Mouse (Mus musculus) MN1 (cell line): ENCODE measurements around the gene Col27a1.

Experiments used
- DNase-seq: peaks from one replicate; pipeline ENCODE4 v3.0.0-alpha.2; 2016; ENCODE audit warnings: low spot score

The Col27a1 gene

DNA sequence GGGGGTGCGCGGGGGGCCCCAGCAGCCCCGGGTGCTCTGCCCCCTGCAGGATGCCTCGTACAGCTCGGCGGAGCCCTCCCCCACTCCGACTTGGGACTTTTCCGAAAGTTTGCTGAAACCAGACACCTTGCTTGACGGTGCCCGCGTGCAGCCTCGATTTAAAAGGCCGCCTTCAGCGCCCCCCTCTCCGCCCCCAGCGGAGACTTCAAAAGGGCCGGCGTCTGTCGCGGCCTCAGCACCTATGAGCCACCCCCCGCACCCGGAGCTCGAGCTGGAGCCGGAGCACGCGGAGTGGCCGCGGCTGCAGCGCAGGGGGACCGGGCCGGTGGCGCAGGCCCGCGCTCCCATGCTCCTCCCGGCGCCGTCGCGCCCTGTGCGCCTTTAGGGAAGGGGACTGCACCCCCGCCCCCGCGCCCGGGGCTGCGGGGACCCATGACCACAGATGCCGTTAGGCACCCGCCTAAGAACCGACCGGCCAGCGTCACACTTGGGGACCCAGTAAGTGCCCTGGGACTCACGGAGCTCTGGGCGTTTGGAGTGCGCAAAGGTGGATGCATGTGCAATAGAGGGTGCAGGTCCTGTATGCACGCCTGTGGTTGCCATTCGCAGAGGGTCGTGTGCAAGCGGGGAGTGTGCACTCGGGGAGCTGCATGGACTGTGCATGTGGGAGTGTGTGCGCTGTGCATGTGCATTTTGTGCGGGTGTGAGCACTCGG lies at the start of gene Col27a1:
Col27a1 (plus strand) TSS at position 98 of the 715 bp plus-strand sequence.
- no peak for DNase-seq

DNA sequence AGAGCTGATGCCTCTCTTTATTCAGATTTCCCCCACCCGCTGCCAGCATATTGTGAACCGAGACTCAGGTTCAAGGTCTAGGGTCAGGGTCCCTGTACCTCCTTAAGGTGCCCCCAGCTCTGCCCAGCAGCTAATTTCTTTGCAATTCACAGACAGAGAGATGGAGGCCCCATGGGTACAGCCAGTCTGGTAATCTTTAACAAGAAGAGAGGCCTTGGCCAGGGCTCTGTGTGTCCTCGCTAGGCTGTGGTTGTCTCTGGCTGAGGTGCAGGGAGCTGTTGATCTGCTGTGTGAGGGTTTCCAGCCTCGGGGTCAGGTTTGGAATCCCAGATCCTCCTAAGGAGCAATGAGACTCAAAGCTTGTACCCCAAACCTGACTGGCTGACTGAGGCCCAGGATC lies 48.2 kb upstream of the Col27a1 start:
- no peak for DNase-seq

DNA sequence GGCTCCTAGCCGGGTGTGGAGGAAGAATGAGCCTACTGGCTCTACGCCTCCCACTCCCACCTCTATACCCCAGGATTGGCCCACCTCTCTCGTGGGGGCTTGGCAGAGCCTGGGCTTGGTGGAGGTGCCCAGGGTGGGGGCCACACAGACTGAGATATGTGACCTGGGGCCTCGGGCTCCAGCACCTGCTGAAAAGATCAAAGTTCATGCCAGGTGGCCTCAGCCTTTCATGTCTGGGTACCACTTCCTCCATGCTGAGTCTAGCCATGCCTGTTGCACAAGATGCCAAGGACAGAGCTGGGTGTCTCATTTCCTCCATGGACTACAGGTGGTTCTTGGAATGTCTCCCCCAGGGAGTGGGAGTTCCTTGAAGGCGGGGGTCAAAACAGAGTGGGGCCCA lies 47.5 kb upstream of the Col27a1 start:
- DNase-seq = no peak

- DNase-seq = no peak
These were observed 43.7 kb upstream of the Col27a1 start for GRCm38 (mm10) chr4:63170061-63170460.

DNA sequence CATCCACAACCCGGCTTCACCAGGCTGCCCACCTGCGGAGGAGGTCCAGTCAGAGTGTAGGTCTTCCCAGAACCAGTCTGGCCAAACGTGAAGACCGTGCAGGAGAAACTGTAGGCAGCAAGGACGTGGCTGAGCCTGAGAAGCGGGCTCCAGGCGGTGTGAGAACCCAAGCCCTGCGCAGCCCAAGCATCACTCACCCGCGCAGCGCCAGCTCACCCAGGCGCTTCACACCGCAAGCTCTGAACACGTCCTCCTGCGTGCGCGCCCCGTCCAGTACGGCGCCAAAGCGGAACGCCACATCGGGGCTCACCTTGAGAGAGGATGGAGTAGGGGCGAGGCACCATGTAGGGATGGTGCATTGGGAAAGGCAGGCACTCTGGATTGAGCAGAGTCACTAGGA lies 42.7 kb upstream of the Col27a1 start:
- DNase-seq = no peak

DNA sequence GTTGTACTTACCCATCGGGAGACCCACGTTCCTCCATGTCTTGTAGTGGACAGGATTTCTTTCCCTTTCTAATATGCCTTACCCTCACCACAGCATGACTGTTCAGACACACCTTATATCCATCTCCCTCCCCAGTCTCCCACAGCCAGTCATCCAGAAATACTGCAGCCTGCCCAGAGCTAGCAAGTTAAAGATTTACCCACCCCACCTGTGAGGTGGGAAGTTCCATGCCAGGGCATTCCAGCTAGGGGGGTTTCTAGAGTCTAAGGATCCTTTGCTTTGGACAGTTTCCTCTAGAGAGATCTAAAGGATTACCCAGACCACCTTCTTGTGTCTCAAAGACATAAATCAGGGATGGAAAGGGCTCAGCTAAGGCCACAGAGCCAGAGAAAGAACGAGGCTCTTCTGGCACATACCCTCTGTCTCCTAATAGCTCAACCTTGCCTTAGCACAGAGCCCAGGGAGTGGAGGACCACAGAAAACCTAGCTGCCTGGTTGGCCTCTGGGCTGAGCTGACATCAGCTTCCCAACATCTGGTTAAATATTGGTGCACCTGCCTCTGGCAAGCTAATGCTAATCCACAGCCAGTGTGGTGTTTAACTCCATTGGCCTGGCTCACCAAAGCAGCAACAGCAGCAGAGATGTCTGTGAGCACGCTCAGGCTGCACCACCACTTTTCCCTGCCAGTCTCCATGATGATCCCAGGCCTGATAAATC lies 41.7 kb upstream of the Col27a1 start, which contains the start of gene Kif12:
Kif12 (minus strand) TSS at position 163 of the 717 bp plus-strand sequence.
- no peak for DNase-seq

DNA sequence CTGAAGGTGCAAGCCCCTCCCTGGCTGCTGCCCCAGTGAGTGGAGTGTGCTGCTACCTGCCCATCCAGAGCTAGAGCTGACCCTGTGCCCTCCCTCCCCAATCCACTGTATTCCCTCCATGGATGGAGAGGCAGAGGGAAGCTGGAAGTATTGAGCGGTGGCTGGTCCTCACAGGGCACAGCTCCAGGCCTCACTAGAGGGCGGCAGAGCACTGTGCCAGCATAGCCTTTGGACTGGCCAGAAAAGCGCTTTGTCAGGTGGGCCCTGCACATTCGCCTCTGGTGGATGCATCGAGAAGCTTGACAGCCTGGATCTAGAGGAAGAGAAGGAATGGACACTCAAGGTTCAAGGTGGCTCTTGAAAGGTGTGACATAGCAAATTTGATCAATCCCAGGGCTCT lies 32.2 kb upstream of the Col27a1 start:
- DNase-seq = no peak

DNA sequence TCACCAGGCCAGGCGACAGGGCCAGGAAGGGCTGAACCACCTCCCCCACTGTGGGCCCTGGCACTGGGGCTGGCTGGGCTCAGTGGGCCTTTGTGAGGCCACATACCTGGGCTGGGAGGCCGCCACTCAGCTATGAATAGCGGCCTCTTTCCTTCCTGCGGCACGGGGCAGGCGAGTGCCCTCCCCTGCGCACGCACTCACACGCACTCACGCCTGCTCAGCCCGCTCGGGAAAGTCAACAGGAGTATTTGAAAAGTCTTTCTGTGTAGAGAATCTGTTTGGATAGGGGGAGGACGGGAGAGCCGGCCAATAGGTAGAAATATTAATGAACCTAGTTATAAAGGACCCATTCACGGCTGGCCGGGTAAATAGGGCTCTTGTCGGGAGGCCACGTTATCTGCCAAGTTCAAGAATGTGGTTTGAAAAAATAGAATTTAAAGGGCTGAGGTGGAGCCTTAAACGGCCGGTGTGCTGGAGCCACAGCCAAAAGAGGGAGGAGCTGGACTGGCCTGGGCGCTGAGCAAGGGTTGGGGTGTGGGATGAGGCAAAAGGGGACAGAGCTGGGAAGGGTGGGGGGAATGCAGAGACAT lies 27.4 kb upstream of the Col27a1 start:
- no peak for DNase-seq

- no peak for DNase-seq
These were observed 22.2 kb upstream of the Col27a1 start for GRCm38 (mm10) chr4:63191641-63192040.

GRCm38 (mm10) chr4:63194366-63194765 lies 19.4 kb upstream of the Col27a1 start:
- no peak for DNase-seq

DNA sequence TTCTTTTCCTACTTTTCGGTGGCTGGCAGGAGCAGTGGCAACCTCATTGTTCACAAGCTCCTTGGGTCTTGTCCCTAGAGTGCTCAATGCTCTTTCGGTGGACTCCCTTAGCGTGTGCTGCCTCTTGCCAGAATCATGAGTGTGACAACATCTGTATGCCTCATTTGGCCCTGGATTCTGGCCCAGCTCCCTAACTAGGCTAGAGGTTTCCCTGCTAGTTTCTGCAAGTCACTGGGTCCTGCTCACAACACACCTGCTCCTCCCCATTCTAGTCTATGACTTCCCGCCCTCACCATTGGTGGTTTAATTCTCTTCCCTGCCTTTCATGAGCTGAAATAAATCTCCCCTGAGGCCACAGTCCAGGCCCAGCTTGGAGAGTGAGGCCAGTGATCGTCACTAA lies 14.4 kb upstream of the Col27a1 start:
- no peak for DNase-seq

DNA sequence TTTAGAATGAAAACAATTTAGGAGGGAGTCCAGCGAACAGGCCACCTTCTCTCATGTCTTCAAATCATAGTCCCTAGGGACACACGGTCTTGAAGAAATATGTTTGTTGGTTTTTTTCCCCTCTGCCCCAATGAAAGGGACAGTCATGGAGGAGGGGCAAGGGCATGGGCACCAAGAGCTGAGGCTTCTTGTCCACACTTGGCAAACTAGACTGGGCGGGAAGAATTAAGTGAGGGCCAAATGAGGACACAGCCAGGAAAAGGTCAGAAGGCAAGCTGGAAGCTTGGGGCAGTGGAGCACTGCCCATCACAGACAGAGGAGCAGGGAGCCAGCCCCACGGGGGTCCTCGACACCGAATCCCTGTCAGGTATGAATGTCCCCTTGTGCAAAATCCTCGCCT lies 9.9 kb upstream of the Col27a1 start:
- DNase-seq = no peak

DNA sequence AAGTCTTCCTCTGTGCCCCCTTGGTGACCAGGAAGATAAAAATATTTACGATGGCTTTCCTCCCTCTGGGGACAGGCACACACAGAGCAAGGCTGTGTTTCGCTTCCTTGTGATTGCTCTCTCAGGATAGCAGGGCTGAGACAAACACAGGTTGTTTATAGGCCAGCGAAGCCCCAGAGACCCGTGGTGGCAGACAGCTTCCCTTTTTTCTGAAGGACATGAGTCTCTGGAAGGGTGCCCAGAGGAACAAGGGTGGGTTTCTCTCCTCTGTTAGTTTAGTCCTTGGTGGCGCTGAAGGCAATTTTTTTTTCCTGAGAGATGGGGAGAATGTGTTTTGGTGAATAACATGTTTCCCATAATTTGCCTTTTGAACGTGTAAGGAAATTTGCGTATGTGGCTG lies 8.2 kb upstream of the Col27a1 start:
- DNase-seq = no peak

DNA sequence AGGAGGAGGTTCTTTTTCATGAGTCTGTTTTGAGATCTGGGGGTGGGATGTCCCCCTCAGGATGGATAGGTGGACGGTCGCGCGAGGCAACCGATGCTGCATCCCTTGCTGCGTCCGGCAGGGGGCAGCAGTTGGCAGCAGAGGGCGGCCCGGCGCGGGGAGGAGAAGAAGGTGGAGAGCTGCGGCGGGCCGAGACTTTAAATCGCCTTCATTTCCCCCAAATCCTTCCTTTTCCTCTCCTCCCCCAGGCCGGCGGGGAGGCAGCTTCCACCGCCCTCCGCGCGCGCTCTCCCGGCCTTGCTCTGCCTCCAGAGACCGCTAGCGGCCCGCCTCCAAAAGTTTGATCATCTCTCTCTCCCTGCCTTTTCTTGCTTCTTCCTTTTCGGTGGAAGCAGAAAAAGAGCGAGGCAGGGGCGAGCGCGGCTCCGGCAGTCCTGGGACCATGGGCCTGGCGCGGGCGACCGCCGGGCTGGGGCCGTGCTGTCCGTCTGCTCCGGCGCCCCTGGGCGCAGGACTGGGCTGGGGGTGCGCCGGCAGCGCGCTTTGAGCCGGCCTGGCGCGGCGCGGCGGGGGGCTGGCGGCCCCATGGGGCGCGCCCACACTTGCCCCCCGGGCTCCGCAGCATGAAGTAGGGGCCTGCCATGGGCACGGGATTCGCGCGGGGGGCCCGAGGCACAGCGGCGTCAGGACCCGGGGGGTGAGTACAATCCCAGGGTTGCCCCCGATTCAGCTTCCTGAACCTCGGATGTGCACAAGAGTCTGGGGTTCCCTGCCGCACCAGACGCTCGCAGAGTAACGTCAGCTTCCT lies 1.6 kb downstream of the Col27a1 start:
- DNase-seq = no peak

GRCm38 (mm10) chr4:63215993-63216531 lies 2.3 kb downstream of the Col27a1 start:
- no peak for DNase-seq

DNA sequence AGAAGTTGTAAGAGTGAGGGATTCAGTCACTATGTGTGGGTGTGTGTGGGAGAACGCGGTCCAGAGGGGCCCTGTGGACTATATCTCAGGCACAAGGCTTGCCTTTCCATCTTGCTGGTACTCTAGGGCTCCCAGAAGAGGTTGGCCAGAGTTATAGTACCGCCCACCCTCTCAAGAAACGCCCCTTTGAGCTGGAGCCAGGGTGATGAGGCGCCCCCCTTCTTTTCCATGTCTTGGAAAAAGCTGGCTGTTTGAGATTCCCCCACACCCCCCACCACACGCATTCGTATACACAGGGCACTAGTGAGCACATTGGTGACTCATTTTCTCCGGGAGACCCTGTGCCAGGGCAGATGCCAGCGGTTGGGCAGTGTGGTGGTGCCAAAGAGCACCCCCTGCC lies 2.8 kb downstream of the Col27a1 start:
- no peak for DNase-seq

GRCm38 (mm10) chr4:63217513-63217912 lies 3.7 kb downstream of the Col27a1 start:
- DNase-seq = no peak

GRCm38 (mm10) chr4:63219059-63219458 lies 5.3 kb downstream of the Col27a1 start:
- DNase-seq = no peak

DNA sequence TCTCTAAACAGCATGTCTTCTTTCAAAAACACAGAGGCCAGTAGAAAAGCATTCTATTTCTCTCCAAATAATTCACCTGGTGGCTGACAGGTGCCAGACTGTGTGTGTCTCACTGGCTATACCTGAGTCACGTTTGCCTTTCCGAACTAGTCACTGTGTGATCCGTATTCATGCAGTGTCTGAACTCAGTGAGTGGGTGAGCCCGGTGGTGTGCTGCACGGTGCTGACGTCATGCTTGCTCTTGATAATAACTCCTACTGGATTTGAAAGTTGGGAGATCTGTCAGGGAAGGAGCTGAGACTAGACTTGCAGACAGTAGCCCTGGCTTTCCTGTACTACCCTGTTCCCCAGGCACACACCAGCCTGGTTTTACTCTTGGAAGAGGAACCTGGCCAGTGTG lies 5.8 kb downstream of the Col27a1 start:
- DNase-seq = no peak

DNA sequence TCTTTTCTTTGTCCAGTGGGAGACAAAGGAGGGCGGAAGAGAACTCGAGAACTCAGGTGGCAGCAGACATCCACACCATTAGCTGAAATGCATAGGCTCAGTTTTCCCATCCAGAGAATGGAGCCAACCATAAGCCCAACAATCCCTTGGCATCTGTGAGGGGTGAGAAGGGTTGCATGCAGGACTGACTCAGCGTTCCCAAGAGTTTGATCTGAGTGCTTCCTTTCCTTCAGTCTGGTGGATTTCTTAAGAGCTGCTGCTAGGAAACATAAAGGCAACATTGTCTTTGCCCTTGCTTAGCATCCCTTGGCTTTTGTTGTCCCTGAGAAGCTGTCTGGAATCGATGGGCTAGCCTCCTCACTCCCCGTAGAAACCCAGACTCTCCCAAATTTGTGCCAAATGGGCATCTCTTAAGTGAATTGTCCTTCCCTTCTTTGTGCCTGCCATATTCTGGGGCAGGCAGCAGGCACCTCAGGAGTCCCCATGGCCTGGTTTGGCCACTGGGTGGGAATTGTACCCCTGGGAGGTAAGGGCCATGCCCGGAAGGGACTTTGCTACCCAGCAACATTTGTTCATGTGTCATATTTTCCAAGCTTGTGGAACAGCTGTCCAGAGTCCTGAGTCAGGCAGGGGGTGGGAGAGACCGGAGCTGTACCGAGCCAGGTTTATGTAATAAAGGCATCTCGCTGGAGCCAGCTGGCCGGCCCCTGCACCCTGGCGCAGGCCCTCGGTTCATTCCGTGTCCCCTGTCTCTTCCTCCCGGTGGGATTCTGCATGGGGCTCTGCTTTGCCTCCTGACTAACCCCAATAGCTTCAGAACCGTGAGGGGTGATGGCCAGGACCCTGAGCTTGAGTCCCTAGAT lies 7.5 kb downstream of the Col27a1 start:
- no peak for DNase-seq

- no peak for DNase-seq
These were observed 8.4 kb downstream of the Col27a1 start for GRCm38 (mm10) chr4:63222246-63222645.
